Mouse (Mus musculus) c-Kit-positive CD71-negative TER-119-negative erythroid progenitor cells, embryonic 14.5 days (primary cell): ENCODE results near the gene Olfr912.

ENCODE experiments used
- DNase-seq: peaks from one replicate; pipeline ENCODE4 v3.0.0-alpha.2; 2013; ENCODE audit warnings: low read depth

Gene Olfr912

DNA sequence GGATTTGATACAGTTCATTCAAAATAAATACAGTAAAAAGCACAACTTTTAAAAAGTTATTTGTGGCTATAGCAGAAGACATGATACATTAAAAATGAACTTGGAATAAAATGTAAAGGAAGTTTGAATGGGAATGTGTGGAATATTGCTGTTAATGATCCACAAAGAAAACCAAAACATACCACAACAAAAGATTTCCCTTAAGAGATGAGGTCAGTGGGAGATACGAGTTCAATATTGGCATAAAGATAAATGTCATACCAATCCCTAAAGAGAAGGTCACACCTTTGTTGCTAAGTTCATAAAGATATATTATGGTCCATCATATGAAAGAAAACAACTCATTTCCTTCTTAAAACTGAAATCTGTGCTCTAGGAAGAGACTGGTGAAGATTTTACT, at the start of gene Olfr912:
Gene Olfr912, plus strand, starts transcription at position 301 of the 400 bp plus-strand sequence.
- DNase-seq: no peak

DNA sequence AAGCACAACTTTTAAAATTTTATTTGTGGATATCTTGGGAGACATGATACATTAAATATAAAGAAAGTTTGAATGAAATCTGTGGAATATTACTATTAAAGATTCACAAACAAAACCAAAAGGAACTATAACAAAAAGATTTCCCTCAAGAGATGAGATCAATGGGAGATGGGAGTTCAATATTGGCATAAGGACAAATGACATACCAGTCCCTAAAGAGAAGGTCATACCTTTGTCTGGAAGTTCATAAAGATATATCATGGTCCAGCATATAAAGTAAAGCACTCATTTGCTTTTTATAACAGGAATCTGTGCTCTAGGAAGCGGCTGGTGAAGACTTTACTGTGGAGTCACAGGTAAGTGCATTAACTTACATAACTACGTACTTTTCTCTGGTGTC, 42.4 kb upstream of the Olfr912 start, which contains the start of gene Olfr910:
Gene Olfr910, plus strand, starts transcription at position 301 of the 400 bp plus-strand sequence.
- no peak for DNase-seq

DNA sequence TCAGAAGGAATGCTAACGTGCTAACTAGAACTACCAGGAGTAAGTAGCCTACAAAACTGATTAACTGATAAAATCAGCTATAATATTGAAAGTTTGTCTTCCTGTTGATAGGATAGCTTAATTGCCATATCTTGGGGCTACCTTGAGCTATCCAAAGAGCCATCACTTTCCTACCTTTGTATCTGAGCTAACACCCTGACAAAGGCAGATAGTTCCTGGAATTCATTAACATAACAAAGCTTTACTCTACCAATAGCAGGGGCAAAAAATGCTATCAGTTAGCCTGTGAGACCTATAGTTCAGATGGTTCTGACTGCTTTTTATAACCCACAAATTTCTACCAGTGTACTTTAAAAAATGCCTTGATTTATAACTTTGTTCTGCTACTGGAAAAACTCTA, 11.1 kb downstream of the Olfr912 start:
- DNase-seq: no peak

DNA sequence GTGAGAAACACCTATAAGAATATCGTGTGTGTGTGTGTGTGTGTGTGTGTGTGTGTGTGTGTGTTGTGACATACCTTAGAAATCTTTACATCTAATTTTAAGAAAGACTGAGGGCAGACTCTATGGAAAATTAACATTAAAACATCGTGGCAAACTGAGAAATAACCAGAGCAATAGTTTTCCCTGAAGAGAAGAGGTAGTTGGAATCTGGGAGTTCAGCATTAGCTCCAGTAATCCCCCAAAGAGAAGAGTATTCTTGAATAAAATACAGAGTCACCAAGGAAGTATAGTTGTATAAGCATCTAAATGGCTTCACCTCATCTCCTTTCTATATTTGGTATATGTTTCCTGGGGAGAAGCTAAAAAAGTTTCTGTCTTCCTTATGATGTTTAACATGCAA, 12.5 kb downstream of the Olfr912 start, which contains the start of gene Olfr913:
Gene Olfr913, plus strand, starts transcription at position 301 of the 400 bp plus-strand sequence.
- DNase-seq: no peak

DNA sequence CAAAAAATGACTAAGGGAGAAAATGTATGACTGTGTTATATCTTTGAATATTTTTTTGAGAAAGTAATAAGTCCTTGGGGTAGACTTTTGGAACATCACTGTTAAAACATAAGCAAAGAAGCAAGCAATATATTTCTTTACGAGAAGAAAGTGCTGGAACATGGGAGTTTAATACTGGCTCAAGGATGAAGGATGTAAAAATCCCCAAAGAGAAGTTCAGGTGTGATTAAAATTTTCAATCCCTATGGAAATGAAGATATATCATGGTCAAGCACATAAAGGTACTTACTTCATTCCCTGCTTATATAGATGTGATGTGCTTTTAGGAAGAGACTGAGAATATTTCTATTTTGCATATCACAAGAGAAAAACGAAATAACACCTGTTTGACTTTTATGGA, 24.8 kb downstream of the Olfr912 start, which contains the start of gene Olfr914:
Gene Olfr914, plus strand, starts transcription at position 301 of the 400 bp plus-strand sequence.
- no peak for DNase-seq

DNA sequence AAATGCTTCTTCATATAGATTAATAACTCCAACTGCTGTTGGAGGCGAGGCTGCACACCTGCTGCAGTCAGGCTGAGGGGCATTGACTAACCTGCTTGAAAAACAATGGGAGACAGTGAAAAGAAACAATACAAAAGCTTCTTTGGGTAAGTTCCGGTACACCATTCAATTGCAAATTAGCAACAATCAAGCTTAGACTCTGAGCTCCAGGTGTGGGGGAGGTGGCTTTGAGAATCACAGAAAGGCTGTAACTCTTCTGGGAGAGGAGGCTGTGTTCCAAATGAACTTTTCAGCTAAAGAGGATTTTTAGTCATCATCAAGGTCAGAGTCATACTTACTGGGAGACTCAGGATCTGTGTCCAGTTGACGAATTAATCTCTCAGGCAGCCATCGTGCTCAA, 52.4 kb downstream of the Olfr912 start:
- no peak for DNase-seq
